Mouse (Mus musculus) cerebellum, postnatal 4 days (tissue): Measurements from ENCODE around the gene Gga3.

Experiments
- DNase-seq, 2 experiments: peaks; one replicate each; pipeline ENCODE4 v3.0.0; 2022; ENCODE audit warnings: low spot score in 2 of 2, mixed read lengths in 1 of 2

The Gga3 gene

GRCm38 (mm10) chr11:115564064-115564809, 39.6 kb downstream of the Gga3 start, which contains the start of gene Nup85:
TSS of gene Nup85 (plus strand) at chr11:115564434.
- peak; percentile 96 to 98 for DNase-seq

- no peak for DNase-seq
Observed at GRCm38 (mm10) chr11:115563406-115563805, 40.4 kb downstream of the Gga3 start.

GRCm38 (mm10) chr11:115555717-115556116, 48.1 kb downstream of the Gga3 start:
- DNase-seq: no peak

- no peak for DNase-seq
Observed at GRCm38 (mm10) chr11:115552783-115553182, 51.1 kb downstream of the Gga3 start.

- no peak for DNase-seq
Observed at GRCm38 (mm10) chr11:115543571-115543970, 60.3 kb downstream of the Gga3 start.

GRCm38 (mm10) chr11:115538045-115538444, 65.8 kb downstream of the Gga3 start:
- no peak for DNase-seq

- DNase-seq: no peak
Observed at GRCm38 (mm10) chr11:115536856-115537568, 66.8 kb downstream of the Gga3 start.

- DNase-seq: peak; percentile 99 to 100
Observed at GRCm38 (mm10) chr11:115536038-115536681, 67.7 kb downstream of the Gga3 start, which contains the start of gene Sumo2. TSS of gene Sumo2 (minus strand) at chr11:115536276.

- DNase-seq: peak in 1 of 2 experiments; percentile 70
Observed at GRCm38 (mm10) chr11:115535401-115536037, 68.3 kb downstream of the Gga3 start.

GRCm38 (mm10) chr11:115534759-115535371, 69.0 kb downstream of the Gga3 start:
- no peak for DNase-seq
